Mouse (Mus musculus) E14TG2a.4 (cell line): ENCODE results near the gene Chpf.

Source experiments
- CTCF ChIP-seq: conservative IDR thresholded peaks from 2 replicates; pipeline ENCODE4 v1.5.1; 2014; ENCODE audit warnings: low read length
- POU5F1 ChIP-seq: IDR thresholded peaks from 2 replicates; pipeline ENCODE4 v1.6.1; 2014; ENCODE audit warnings: low read length, borderline replicate concordance

DNA sequence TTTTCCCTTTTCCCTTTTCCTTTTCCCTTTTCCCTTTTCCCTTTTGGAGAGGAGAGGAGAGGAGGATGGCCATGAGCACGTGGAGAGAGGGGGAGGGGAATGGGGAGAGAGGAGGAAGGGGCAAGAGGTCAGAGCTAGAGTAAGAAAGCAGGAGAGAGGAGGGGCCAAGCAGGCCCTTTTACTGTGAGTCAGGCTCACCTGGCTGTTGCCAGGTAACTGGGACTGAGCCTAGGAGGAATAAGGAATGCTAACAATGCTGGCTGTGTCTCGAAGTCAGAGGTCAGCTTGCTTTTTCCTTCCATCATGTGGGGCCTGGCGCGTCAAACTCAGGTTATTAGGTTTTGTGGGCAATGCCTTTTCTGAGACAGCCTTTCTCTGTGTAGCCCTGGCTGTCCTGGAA is 38.9 kb upstream of the Chpf start:
- TF ChIP-seq CTCF (no peak), POU5F1 (no peak)
